Mouse (Mus musculus): ENCODE measurements around the gene Lgi4.
A peak's percentile ranks its signal among the peaks of the same experiment; 100 is the strongest.

Gene Lgi4

DNA sequence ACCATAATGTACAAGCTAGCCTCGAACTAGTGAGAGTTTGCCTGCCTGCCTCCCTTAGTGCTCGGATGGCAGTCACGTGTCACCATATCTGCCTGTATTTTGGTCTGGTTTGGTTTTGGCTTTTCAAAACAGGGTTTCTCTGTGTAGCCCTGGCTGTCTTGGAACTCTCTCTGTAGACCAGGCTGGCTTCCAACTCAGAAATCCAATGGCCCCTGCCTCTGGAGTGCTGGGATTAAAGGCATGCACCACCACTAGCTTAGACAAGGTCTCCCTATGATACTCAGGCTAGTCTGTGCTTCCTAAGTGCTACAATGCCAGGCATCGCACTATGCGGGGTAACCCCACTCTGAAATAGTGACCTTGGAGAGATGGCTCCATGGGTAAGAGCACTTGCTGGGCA is 50.7 kb downstream of the Lgi4 start:
- no peak for DNase-seq

DNA sequence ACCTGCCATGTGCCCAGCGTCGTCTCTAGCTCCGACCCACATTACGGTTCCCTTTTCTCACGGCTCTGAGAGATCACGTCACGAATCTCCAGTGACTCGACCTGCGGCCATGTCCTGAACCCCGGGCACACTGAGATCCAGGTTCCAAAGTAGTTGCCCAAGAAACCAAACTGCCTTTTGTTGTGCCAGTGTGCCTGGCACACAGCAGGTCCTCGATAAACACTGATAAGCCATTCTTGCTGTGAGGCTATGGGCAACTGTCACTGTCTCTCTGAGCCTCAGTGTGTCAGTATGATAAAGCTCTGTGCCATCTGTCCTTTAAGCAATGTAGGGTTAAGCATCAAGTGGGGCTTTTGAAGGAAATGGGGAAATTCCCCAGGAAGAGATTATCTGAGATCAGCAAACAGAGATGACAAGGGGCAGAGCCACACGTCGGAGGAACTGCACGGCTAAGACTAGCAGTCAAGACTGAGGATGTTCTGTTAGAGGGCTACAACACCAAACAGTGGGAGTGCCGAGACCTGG is 51.8 kb downstream of the Lgi4 start:
- no peak for DNase-seq

DNA sequence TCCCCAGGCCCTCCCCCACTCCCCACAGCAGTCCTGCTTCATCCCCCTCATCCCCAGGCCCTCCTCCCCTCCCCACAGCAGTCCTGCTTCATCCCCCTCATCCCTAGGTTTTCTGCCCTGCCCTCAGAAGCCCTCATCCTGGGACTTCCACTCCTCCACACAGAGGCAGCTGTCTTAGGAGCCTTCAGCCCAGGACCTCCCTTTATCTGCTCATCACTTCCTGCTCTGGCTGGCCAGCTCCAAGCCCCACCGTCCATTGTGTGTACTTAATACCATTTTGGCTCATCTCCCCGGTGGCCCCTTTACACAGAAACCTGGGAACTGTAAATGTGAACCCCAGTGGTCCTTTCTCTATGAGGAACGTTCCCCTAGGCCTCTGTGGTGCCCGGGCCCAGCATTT is 52.9 kb downstream of the Lgi4 start:
- no peak for DNase-seq

DNA sequence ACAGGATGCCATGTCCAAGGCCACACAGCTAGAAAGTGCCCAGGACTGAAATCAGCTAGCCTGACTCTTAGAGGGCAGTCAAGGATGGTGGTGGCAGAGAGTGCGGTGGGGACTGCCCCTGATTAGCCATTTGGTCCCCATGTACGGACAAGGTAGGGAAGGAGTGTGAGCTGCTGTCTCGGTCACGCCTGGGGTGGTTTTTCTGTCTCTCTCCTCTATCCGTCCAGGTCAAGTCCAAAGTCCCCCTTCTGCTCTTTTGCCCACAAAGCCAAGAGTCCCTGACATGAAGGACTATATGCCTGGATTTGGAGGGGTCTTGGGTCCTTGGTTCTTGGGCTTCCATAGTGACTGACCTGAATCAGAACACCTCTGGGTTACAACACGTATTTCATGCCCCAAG is 54.7 kb downstream of the Lgi4 start:
- DNase-seq, result no peak

DNA sequence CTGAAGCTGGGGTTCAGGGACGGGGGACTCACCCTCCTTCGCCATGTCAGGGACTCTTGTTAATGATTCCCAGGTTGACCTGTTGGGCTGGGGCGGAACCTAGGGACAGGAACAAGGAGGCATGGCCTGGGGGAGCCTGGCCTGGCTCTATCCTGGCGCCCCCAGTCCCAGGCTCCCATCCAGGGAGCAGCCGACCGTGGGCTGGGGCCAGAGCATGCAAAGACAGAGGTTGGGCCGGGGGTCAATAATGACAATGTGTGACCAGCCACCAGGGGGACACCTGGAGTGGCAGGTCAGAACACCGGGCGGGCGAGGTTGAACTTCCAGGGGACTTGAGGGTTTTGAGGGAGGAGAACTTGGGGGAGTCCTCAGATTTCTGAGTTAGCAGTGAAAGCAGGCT is 55.5 kb downstream of the Lgi4 start:
- no peak for DNase-seq

DNA sequence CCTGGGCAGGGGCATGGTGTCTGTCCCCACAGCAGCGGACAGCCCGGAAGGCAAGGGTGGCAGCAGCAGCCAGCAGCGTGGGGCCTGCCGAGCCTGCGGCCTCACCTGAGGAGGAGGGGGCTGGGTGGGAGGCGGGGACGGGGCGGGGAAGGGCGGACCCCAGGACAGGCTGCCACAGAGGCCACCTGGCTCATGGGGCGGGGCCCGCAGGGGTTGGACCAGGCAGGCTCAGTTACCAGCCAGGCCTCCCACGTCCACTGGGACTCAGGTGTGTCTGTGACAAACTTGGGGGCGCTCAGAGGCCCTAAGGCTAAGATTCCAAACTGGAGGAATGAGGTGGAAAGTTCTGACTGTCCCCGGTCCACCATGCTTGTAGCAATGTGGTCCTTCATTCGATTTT is 56.0 kb downstream of the Lgi4 start, which contains the start of gene Hpn:
Gene Hpn, minus strand, starts transcription at position 109 of the 400 bp plus-strand sequence.
- no peak for DNase-seq

DNA sequence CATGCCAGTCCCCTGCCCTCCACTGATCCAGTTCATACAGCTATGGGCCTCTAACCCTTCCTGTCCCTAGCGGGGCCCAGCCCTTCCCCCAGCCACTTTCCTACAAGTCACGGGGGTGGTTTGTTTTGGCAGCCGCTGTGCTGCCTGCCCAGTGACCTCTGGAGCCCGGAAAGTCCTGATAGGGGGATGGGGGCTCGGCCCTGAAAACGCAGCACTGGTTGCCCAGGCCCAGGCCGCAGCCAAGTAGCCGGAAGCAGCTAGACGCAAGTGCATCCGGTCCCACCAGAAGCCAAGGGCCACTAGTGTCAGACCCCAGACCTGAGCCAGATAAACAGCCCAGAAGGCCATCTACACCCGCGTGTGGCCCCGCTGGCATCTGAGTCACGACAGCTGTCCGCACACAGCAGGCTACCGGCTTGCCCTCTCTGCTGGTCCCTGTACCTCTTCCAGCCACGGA is 56.5 kb downstream of the Lgi4 start:
- DNase-seq, result peak; percentile 49

DNA sequence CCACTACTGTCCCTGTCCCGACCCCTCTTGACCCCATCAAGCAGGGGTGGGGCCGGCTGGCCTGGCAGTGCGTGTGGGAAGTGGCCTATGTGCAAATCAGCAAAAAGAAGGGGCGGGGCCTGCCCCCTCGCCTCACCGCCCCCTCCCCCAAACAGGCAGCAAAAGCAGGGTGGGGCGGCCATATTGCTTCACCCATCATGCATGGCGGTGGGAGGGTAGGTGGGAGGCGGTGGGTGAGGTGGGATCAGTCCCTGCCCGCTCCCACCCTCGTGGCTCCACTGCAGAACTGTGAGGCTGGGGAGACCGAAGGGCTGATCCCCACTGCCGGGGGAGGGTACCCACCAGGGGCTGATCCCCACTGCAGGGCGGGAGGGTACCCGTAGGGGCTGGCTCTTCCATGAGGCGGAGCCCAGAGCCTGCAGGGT is 57.6 kb downstream of the Lgi4 start:
- no peak for DNase-seq

DNA sequence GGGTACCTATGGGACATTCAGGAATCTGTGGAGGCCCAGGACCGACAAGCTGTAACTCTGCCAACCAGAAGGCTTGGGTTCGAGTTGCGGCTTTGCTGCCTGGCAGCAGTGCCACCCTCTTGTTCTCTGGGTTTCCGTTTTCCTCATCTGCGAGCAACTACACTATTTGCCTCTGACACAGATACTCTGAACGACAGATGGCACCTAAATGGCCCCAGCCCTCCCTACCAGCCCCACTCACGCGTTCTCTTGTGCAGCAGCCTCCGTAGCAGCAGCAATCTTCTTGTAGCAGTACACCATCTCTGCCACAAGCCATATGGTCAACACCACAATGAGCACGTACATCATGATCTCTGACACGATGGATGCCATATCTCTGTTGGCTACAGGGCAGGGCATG is 58.3 kb downstream of the Lgi4 start:
- no peak for DNase-seq

DNA sequence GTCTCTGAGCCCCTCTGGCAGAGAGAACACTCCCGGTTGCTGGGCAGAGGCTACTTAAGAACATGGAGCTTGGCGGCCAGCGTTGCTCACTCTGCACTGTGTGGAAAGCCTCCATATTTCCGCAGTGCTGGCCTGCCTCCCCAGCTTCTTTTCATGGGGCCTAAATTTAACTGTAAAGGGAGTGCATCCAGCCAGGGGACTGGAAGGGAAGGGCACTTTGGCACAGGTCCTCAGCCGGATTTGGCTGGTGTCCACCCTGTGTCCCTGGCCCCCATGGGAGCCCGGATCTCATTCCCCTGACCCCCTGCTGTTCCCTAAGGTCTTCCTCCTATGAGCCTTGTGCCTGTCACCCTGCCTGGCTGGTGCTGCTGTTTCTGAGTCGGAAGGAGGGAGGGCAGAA is 59.3 kb downstream of the Lgi4 start:
- no peak for DNase-seq

DNA sequence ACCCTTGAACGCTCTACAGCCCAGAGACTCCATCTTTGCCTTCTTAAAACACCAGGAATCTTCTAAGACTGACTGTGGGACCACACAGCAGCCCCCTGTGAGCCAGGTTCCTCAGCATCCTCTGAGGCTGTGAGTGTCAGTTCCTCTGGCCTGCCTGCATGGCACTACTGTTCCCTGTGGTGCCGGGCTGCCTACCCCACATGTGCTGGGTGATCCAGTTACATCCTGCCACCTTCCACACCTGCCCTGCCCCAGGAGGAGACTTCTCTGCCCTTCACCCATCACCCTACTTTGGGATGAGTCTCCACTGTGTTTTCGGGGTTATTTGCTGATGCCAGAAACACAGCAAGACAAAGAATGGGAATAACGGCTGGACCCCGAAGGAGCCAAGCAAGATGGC is 60.4 kb downstream of the Lgi4 start:
- DNase-seq, result no peak

Measured in right cerebral cortex, postnatal 14 days (tissue).